Mouse (Mus musculus): ENCODE measurements around the gene Vangl1. TPM values are rescaled to one million over a fixed set of nuclear protein-coding genes. Genes with fewer than 3 reads are reported as not detected.

The Vangl1 gene
- polyA plus RNA-seq, 1 experiment, result 9.7 TPM

DNA sequence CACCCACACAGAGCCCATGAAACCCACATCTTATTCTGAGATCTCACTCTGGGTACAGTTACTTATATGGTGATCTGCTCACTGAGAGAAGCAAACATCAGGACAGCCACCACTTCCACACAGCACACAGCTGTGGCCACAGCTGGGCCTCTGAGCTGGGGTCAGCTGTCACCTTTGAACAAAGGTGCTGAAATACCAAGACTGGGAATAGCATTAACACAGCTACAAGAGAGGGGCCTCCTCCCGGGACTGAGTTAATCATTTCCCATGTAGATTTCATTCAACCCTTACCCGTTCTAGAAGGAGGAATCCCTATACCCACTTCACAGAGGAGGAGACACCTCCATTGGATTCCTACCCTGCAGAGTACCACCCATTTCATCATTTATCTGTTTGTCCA, 8.7 kb downstream of the Vangl1 start:
- WGBS, result 59% methylated on average over 2 of the region's 2 CpGs
- Histone ChIP-seq H3K36me3 (ENCODE audit: control insufficient read depth, insufficient read depth, low read length) (no peaks in the 10 kb centered on the region), H3K4me3 (ENCODE audit: control insufficient read depth, insufficient read depth, low read length) (no peak overlapping the region), H3K27ac (ENCODE audit: control insufficient read depth, insufficient read depth, low read length) (no peak overlapping the region), H3K4me1 (replicated peaks; ENCODE audit: control insufficient read depth, insufficient read depth, low read length) (no peaks in the 10 kb centered on the region; the same call in none of the 2 replicates), H3K27me3 (ENCODE audit: control insufficient read depth, insufficient read depth, low read length) (no peaks in the 10 kb centered on the region; the same call in 1 of the 2 replicates)
- DNase-seq, result no peak
- no peak for TF ChIP-seq CTCF (IDR thresholded peaks at IDR 0.05; ENCODE audit: borderline replicate concordance, control insufficient read depth, extremely low read depth, insufficient read depth, low read length, poor library complexity)
- TF ChIP-seq POLR2A (IDR thresholded peaks at IDR 0.05; ENCODE audit: control insufficient read depth, extremely low read depth, insufficient read depth, low read length, poor library complexity), result no peak

DNA sequence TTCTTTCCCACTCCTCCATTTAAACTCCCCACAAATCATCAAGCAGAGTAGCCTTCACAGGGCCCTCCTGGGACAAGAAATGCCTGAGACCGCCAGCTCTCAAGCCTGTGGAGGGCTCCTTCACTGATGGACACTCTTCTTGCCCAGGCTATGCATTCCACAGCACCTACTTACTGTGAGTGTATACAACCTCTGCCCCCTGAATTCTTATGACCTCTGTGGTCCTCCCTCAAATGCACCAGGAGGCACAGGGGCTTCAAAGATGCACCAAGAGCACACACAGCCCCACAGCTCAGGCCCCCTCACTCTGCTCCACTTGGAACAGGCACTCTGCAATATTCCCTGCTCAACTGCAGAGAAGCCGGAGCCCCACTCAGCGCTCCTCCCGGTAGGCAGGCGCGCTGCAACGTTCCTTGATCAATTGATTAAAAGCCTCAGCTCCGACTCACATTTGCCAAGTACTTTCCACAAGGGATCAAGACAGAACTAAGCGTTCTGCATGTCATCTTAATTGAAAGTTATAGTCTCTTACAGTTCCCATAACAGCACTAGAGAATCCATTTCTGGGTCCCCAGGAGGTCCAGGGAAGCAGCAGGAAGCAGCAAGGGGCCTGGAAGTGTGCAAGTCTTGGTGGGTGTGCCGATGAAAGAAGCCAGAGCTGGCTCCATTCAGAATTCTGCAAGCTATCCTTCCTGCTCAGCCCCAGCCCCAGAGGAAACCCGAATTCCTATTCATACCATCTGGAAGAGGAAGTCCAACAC, 10.0 kb downstream of the Vangl1 start:
- H3K4me3 ChIP-seq (ENCODE audit: control insufficient read depth, insufficient read depth, low read length), result no peak overlapping the region
- H3K27me3 ChIP-seq (ENCODE audit: control insufficient read depth, insufficient read depth, low read length), result no peaks in the 10 kb centered on the region; the same call in 1 of the 2 replicates
- DNase-seq, result no peak
- no peaks in the 10 kb centered on the region; the same call in none of the 2 replicates for H3K4me1 ChIP-seq (replicated peaks; ENCODE audit: control insufficient read depth, insufficient read depth, low read length)
- TF ChIP-seq POLR2A (IDR thresholded peaks at IDR 0.05; ENCODE audit: control insufficient read depth, extremely low read depth, insufficient read depth, low read length, poor library complexity) (no peak), CTCF (IDR thresholded peaks at IDR 0.05; ENCODE audit: borderline replicate concordance, control insufficient read depth, extremely low read depth, insufficient read depth, low read length, poor library complexity) (no peak)
- H3K27ac ChIP-seq (ENCODE audit: control insufficient read depth, insufficient read depth, low read length), result no peak overlapping the region
- H3K36me3 ChIP-seq (ENCODE audit: control insufficient read depth, insufficient read depth, low read length), result no peaks in the 10 kb centered on the region
- WGBS, result 23% methylated on average over 11 of the region's 11 CpGs

DNA sequence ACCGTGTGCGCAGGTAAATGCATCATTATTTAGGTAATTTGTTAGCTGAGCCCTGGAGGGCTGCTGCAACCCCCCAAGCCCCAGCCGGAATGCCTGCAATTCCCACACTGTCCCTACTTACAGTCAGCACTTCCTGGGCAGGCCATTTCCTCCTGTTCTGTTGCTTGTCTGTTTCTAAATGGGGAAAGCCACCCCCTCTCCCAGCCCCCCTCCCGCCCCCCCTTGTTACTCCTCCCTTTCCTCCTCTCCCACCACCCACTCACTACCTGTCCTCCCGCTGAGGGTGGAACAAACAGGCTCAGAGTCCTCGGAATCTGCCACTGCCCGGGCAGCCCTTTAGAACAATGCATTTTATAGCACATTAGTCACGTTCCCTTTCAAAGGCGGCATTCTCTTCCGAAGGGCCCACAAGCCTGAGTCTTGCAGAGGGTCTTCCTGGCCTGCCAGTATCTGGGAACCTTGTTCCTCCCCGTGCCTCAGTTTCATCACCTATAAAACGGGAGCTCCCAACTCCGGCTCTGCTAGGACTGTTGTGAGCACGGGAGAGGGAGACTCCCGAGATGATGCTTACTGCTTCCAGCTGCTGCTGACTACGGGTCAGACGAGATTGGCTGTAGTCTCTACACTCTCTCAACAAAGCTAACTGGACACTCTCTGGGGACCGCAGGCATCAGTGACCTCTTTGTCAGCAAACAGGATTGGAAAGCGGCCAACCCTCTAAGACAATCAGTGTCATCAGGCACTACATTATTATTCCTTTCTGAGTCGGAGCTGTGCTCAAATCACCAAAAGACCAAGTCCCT, 10.8 kb downstream of the Vangl1 start:
- H3K4me1 ChIP-seq (replicated peaks; ENCODE audit: control insufficient read depth, insufficient read depth, low read length), result no peaks in the 10 kb centered on the region; the same call in 1 of the 2 replicates
- no peak overlapping the region for H3K4me3 ChIP-seq (ENCODE audit: control insufficient read depth, insufficient read depth, low read length)
- H3K27me3 ChIP-seq (ENCODE audit: control insufficient read depth, insufficient read depth, low read length), result no peaks in the 10 kb centered on the region; the same call in 1 of the 2 replicates
- H3K36me3 ChIP-seq (ENCODE audit: control insufficient read depth, insufficient read depth, low read length), result no peaks in the 10 kb centered on the region
- H3K27ac ChIP-seq (ENCODE audit: control insufficient read depth, insufficient read depth, low read length), result no peak overlapping the region
- WGBS, result 43% methylated on average over 20 of the region's 20 CpGs
- DNase-seq, result no peak
- TF ChIP-seq CTCF (IDR thresholded peaks at IDR 0.05; ENCODE audit: borderline replicate concordance, control insufficient read depth, extremely low read depth, insufficient read depth, low read length, poor library complexity) (no peak), POLR2A (IDR thresholded peaks at IDR 0.05; ENCODE audit: control insufficient read depth, extremely low read depth, insufficient read depth, low read length, poor library complexity) (no peak)

DNA sequence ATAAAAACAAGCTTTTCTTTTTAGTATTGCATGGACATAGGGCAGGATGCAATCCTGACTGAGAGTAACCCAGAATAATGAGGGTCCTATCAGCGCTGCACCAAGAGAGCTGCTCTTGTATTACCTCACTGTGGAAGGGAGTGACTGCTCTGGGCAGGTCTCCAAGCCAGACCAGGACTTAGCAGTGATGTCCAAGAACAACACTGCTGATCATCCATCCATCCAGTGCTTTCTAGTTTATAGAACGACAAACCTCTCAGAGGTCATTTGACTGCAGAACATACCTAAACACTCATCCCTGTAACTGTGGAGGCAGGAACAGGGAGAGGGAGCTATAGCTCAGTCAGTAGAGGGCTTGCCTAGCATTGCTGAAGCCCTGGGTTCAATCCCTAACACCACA, 11.9 kb downstream of the Vangl1 start:
- Histone ChIP-seq H3K27ac (ENCODE audit: control insufficient read depth, insufficient read depth, low read length) (no peak overlapping the region), H3K27me3 (ENCODE audit: control insufficient read depth, insufficient read depth, low read length) (no peaks in the 10 kb centered on the region; the same call in 1 of the 2 replicates), H3K4me1 (replicated peaks; ENCODE audit: control insufficient read depth, insufficient read depth, low read length) (no peaks in the 10 kb centered on the region), H3K36me3 (ENCODE audit: control insufficient read depth, insufficient read depth, low read length) (no peaks in the 10 kb centered on the region), H3K4me3 (ENCODE audit: control insufficient read depth, insufficient read depth, low read length) (no peak overlapping the region)
- TF ChIP-seq POLR2A (IDR thresholded peaks at IDR 0.05; ENCODE audit: control insufficient read depth, extremely low read depth, insufficient read depth, low read length, poor library complexity) (no peak), CTCF (IDR thresholded peaks at IDR 0.05; ENCODE audit: borderline replicate concordance, control insufficient read depth, extremely low read depth, insufficient read depth, low read length, poor library complexity) (no peak)
- 88% methylated on average over 2 of the region's 2 CpGs for WGBS
- DNase-seq, result no peak

DNA sequence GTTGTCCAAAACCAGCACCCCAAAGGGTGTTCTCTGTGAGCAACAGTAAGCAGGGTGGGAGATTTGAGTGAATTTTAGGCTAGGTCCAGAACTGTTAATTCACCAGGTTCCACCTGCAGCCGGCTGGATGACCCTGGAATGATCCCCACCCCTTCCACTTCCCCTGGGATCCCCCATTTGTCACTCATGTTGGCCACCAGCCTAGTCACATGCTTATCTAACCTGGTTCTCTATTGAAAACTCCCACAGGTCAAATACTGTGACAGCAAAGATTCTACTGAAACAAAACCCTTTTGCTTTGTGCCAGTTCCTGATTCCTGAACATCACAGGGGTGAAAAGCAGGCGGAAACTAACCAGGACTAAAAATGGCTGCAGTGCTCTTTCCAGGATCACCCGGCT, 12.9 kb downstream of the Vangl1 start:
- no peak for TF ChIP-seq CTCF (IDR thresholded peaks at IDR 0.05; ENCODE audit: borderline replicate concordance, control insufficient read depth, extremely low read depth, insufficient read depth, low read length, poor library complexity)
- no peak for TF ChIP-seq POLR2A (IDR thresholded peaks at IDR 0.05; ENCODE audit: control insufficient read depth, extremely low read depth, insufficient read depth, low read length, poor library complexity)
- Histone ChIP-seq H3K36me3 (ENCODE audit: control insufficient read depth, insufficient read depth, low read length) (no peaks in the 10 kb centered on the region), H3K27me3 (ENCODE audit: control insufficient read depth, insufficient read depth, low read length) (no peaks in the 10 kb centered on the region; the same call in 1 of the 2 replicates), H3K27ac (ENCODE audit: control insufficient read depth, insufficient read depth, low read length) (no peak overlapping the region), H3K4me3 (ENCODE audit: control insufficient read depth, insufficient read depth, low read length) (no peak overlapping the region), H3K4me1 (replicated peaks; ENCODE audit: control insufficient read depth, insufficient read depth, low read length) (no peaks in the 10 kb centered on the region)
- WGBS, result 93% methylated on average over 3 of the region's 3 CpGs
- DNase-seq, result no peak

DNA sequence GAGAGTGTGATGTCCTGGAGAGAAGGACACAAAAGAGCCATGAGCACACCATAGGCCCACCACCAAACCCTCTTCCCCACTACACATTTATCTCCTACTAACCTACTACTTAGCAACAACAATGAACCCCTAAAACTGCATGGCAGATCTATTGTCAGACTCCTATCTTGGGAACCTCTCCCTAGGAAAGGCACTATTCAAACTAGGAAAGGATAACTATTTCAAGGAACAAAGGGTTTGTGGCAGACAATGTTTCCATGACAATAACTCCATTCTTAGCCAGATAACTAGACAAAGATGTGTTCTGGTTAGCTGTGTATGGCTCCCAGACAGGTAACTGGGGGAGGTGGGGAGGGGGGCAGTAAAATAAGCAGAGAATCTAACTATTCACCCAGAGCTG, 13.9 kb downstream of the Vangl1 start:
- TF ChIP-seq POLR2A (IDR thresholded peaks at IDR 0.05; ENCODE audit: control insufficient read depth, extremely low read depth, insufficient read depth, low read length, poor library complexity), result no peak
- TF ChIP-seq CTCF (IDR thresholded peaks at IDR 0.05; ENCODE audit: borderline replicate concordance, control insufficient read depth, extremely low read depth, insufficient read depth, low read length, poor library complexity), result no peak
- H3K27me3 ChIP-seq (ENCODE audit: control insufficient read depth, insufficient read depth, low read length), result no peaks in the 10 kb centered on the region; the same call in 1 of the 2 replicates
- H3K27ac ChIP-seq (ENCODE audit: control insufficient read depth, insufficient read depth, low read length), result no peak overlapping the region
- no peak overlapping the region for H3K4me3 ChIP-seq (ENCODE audit: control insufficient read depth, insufficient read depth, low read length)
- no peaks in the 10 kb centered on the region for H3K4me1 ChIP-seq (replicated peaks; ENCODE audit: control insufficient read depth, insufficient read depth, low read length)
- no peaks in the 10 kb centered on the region for H3K36me3 ChIP-seq (ENCODE audit: control insufficient read depth, insufficient read depth, low read length)
- no peak for DNase-seq
